Mouse (Mus musculus): ENCODE data around the gene Radil.
A peak's percentile ranks its signal among the peaks of the same experiment; 100 is the strongest.

Gene Radil

DNA sequence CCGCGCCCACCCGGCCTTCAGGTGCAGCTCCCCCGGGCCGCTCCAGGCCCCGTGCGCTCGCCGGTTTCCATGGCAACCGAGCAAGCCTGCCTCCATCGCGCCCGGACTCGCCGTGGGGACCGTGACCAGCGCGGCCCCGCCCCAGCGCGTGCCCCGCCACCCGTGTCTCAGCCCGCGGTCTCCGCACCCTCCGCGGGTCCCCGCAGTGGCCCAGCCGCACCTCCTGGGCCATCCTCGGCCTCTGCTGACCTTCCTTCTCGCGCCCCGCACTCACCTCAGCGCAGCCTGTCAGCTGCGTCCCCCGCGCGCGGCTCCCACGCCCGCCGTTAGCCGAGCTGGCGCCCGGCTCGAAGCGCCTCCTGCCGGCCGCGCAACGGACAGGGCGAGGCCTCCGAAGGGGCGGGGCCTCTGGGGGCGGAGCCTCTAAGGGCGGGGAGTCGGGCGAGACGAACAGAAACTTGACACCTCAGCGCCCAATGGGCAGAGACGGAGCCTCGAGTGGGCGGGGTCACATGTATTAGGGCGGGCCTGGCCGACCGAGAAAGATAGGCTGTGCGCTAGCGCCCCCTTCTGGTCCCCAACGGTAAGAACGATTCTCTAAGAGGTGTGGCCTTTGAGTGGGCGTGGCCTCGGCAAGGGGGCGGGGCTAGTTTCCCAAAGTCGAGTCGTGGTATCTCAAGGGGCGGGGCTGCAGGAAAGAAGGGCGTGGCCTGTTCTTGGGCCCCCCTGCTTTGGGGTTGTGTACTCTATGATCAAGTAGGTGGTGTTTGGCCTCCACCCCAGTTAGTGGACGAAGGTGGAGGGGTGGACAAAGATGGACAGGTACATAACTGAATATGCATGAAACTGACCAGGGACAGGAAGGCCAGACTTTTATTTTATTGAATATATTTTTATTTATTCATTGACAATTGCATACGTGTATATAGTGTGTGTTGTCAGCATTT is at the start of gene Radil:
Radil (minus strand) TSS at position 393 of the 947 bp plus-strand sequence.
- peak; percentile 72 for DNase-seq (ENCODE audit: low read depth, low spot score)

DNA sequence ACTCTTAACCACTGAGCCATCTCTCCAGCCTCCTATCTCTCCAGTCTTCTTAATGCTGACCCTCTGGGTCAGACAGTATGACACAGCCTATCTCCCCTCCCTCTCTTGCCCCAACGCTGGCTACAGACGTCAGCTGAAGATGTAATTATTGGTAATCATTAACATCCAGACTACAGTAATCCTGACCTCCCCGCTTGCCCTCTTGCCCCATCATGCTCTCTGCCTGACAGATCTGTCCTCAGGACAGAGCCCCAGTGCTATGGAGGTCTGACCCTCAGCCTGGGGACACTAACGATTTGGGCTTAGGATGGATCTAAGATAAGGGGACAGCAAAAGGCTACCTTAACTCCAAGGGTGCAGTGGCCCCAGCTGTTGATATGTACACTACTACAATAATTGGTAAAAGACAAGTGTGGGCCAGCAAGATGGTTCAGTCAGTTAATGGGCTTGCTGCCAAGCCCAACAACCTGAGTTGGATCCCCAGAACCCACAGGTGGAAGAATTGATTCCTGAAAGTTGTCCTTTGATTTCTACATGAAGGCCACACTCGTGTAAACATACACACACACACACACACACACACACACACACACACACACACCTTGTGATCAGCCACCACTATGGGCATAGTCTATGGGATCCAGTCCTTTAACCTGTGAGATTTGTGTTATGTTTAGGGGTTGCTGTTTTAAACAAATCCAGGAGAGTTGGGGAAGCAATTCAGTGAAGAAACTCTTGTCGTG is 46.9 kb upstream of the Radil start:
- no peak for DNase-seq (ENCODE audit: low read depth, low spot score)

DNA sequence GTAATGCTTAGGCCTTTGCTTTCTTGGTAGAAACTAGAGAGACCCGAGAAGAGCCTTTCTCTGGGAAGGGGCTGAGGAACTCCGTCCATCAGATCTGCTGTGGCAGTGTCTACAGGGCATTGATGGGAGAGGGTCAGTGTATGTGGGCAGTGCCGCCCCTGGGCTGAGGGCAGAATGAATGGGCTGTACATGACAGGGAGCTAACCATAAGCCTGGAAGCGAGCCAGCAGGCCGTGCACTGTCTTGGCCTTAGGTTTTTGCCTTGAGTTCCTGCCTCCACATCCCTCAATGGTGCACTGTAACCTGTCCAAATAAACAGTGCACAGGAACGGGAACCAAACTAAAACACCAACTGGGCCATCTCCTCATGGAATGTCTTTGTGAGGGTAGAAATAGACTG is 45.8 kb upstream of the Radil start:
- no peak for DNase-seq (ENCODE audit: low read depth, low spot score)

DNA sequence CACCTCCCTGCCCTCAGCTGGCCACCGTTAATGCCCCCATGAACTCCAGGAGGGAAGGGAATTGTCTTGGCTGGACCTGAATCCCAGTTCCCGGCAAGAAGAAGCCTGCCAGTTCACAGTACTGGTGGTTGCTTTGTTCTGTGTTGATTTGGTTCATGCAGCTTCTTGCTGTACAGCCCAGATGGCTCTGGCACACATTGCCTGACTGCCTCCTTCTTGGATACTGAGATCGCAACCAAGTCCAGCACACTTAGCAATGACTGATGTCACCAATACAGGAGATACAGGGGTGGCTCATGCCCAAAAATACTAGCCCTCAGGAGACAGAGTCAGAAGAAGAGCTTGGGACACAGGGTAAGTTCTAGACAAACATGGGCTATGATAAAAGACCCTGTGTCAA is 44.8 kb upstream of the Radil start:
- no peak for DNase-seq (ENCODE audit: low read depth, low spot score)

DNA sequence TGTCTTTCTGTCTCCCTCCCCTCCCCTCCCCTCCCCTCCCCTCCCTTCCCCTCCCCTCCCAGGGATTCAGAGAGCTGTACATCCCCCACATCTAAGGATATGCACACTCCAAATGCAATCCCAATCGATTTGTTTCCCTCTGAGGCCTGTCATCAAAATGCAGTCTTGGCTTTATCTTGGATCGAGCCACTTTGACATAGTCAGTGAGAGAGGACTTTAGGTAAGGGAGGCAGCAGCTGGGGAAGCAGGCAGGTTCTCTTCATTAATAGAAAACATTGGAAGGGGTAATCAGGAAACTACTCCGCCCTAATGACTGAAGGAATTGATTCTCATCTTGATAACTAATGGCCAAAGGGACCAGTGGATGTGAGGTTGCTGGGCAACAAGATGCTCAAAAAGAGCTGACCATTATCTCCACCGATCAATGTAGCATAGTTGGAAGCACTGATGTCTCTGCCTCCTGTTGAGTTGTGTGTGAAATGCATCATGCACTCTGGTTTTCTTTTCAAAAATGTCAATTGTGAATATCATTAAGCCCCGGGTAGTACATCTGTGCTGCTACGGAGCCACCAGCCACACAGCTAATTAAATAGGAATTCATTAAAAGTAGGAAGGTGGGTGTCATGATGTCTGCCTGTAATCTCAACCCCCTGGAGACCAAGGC is 40.2 kb upstream of the Radil start:
- DNase-seq (ENCODE audit: low read depth, low spot score): no peak

DNA sequence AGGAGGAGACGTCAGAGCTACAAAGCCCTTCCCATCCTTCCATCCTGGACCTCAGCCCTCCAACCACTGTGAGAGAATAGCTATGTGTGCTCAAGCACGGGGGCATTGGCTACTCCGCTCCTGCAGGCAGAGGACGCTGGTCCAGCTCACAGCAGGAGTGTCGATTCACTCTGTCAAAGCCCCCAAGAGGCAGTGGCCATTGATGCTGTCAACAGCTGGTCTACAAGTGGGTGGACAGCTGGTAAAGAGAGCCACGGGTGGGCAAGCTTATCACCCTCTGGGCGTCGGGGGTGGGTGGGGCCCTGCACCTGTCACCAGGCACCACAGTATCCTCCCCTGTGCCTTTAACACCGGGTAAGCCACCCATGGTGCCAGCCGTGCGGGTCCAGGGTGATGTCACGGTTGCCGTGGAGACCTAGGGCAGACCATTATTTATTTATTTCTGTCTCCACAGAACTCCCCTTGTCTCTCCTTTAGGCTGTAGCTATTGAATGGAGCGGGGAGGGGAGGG is 32.8 kb upstream of the Radil start:
- no peak for DNase-seq (ENCODE audit: low read depth, low spot score)

DNA sequence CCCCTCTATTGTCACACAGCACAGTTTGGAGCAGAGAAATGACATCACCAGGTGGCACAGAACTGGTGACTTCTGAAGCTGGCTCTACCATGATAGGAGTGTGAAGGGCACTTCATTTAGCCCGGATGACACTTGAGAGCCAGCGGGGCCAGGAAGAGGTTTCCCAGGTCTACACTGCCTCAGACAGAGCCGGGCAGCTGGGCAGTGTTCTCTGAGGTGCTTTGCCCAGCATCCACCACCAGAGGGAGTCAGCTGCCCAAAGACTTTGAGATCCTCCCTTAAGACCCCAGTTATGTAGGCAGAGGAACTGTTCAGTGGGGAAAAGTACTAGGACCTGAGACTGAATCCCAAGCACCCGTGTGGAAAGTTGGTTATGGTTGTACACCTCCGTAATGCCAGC is 30.6 kb upstream of the Radil start:
- peak; percentile 50 for DNase-seq (ENCODE audit: low read depth, low spot score)

DNA sequence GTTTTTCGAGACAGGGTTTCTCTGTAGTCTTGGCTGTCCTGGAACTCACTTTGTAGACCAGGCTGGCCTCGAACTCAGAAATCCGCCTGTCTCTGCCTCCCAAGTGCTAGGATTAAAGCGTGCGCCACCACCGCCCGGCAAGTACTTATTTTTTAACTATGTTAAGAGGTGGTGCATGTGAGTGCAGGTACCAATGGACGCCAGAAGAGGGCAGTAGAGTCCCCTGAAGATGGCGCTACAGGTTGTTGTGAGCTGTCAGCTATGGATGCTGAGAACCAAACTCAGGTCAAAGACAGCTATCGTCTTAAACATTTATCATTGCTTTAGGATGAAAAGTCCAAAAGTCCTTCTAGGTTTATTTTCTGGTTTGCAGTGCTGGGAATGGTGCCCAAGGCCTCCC is 27.3 kb upstream of the Radil start:
- DNase-seq (ENCODE audit: low read depth, low spot score): peak; percentile 5

DNA sequence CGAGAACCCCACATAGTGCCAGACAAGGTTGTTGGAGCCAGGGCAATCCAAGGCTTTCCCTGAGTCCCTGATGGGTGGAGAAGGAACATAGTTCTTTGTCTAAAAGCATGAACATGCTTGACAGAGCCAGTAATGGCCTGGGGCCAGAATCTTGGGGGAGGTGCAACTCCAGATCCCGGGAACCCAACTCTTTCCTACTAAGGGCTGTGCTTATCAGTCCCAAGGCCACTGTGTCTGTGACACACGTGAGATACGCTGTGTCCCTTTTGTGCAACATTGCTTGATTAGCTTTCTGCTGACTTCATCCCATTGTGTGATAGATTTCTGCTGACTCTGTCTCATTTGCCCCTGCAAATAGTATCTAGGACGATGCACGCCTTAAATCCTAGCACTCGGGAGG is 25.9 kb upstream of the Radil start:
- DNase-seq (ENCODE audit: low read depth, low spot score): no peak

DNA sequence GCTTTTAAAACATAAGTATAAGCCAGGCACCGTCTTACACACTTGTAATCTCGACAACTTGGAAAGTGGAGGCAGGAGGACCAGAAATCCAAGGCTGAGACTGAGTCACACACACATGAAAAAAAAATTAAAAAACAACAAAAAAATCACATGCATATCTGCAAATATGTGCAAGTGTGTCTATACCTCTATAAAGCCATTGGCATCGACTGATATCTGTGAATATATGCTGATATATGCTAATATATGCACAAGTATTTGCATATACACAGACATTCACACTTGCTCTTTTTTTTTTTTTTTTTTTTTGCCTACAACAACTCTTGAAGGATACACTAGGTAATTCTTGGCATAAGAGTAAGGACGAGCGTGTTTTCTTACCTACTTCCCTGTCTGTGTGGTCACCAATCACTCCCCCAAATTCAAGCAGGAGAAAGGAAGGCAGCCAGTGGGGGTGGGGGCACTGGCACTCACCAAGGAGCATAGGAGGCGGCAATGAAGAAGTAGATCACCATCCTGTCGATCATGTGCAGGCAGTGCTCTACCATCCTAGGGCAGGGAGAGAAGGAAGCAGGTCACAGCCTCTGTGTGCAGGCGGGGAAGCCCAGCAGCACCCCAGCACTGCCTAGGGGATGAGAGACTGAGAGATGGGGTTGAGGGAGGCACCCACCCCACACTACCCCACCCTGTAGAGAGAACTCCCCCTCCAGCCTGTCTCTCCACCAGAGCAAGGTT is 23.6 kb upstream of the Radil start:
- no peak for DNase-seq (ENCODE audit: low read depth, low spot score)

DNA sequence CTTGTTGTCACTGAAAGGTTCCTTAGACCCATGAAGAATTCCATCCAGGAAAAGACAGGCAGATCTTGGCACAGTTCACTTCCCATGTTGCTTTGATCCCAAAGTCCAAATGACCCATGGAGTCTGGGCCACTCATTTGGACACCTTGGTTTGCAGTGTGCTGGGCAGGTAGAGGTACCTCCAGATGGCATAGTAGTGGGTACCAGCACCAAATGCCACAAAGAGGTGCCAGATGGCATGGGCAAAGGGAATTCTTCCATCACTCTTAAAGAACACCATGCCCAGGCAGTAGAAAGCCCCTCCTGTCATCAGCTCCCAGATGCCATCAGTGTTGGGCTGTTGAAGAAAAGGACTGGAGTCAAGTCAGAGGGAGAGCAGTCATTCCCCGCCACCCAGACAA is 13.7 kb upstream of the Radil start:
- no peak for DNase-seq (ENCODE audit: low read depth, low spot score)

DNA sequence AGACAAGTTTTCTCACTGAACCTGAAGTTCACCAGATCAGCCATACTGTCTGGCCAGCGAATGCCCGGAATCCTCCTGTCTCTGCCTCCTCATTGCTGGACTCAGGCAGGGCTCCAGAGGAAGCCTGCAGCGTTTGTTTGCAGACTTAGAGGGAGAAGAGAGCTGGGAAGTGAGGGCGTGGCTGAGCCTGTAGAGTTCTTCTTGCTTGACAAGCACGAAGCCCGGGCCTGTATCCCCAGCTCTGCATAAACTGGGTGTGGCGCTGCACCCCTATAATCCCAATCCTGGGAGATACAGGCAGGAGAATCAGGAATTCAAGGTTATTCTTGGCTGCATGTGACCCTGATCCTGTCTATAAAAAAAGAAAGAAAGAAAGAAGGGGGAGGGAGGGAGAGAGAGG is 9.4 kb upstream of the Radil start:
- no peak for DNase-seq (ENCODE audit: low read depth, low spot score)

DNA sequence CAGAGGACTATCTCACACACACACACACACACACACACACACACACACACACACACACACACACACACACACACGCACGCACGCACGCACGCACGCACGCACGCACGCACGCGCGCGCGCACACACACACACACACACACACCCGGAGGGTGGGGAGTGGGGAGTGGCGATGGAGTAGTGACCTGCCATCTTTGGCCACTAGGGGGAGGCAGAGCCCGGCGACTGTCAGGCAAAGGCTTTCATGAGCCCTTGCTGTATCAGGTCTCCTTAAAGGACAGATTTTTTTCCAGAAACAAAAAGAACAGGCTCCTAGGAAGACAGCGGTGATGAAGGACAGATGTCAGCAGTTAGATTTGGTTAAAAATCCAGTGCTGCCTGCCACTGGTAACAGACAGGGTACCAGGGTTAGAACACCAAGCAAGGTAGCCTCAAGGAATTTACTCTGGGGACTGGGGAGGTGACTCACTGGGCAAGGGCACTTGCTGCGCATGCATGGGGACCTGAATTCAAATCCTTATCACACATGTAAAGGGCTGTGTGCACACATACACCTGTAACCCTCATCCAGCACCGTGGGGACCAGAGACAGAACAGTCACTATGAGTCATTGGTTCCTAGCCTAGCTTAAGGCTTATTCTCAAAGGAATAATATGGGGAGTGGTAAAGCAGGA is 6.6 kb upstream of the Radil start:
- DNase-seq (ENCODE audit: low read depth, low spot score): peak; percentile 65

DNA sequence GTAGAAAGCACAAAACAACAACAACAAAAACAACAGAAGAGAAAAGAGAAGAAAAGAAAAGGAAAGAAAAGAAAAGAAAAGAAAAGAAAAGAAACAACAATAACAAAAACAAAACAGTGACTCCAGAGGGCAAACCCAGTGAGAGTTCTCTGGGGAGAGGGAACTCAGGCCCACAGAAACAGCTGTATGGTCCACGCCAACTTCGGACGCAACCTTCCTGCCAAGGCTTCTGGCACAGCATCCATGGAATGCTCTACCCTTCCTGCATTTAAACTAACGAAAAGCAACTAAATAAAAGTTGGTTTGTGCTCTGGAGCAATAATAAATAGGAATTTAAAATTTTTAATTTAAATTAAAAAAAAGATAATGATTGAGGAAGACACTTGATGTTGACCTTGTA is 5.8 kb upstream of the Radil start:
- no peak for DNase-seq (ENCODE audit: low read depth, low spot score)

DNA sequence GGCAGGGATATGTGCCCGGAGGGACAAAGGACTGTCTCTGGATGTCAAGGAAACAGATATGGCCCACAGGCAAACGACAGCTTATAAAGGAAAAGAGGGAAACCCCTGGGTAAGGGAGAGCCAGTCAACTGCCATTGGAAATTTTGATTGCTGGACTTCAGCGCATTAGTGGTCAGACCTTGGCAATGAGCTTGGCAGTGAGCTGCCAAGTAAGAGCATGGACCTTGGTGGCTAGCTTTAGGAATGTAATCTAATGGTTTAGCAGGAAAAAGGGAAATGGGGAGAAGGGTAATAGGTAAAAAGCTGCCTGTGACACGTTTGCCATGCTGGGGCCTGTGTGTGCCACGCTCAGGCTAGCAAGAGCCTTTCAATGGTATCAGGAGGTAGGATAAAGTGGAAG is 5.0 kb upstream of the Radil start:
- DNase-seq (ENCODE audit: low read depth, low spot score): no peak

DNA sequence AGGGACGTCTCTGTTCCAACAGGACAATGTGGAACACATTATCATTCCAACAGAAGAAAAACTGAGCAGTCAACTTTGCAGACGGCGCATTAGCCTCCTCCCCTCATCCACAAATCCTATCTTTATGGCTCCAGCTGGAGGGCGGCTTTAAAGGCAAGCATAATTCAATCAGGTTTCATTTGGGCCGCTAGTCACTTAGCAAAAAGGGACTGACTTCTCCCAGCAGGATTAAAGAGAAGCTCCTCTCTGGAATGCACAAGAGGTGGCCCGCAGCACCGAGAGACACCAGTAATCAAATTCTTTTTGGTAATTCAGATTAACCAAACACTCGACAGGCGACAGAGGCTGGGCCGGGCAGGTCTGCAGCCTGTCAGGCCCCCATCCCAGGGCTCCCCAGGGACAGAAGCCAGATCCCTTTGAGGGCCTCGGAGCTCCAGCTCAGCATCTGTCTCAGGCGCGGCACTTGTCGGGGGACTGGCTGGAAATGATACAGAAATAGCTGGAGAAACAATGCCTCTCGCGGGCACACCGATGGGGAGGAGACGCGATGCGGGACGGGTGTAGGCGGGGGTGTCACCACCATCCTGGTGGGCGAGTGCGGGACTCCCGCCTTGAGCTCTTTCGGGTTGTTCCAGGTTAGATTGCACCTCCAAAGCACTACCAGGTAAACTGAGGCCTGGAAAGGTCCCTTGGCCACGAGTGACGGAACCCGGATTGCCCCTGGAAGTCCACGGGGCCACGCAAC is 765 bp downstream of the Radil start:
- peak; percentile 6 for DNase-seq (ENCODE audit: low read depth, low spot score)

DNA sequence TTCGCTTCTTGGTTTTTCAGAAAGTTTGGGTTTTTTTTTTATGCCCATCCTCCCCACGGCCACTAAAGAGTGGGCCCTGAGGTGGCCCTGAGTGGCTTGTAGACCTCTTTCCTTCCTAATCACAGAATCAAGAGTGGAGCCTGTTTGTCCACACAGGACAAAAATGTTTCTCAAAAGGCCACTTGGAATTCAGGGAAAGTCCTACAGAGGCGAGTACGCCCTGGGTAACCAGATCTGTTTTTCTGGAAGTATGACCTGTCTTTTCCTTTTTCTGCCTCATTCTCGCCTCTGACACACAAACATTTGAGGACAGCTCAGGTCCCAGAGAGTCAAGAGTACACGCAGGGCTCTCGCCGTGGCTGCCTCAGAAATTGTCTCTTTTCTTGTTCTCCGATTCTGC is 1.5 kb downstream of the Radil start:
- no peak for DNase-seq (ENCODE audit: low read depth, low spot score)

DNA sequence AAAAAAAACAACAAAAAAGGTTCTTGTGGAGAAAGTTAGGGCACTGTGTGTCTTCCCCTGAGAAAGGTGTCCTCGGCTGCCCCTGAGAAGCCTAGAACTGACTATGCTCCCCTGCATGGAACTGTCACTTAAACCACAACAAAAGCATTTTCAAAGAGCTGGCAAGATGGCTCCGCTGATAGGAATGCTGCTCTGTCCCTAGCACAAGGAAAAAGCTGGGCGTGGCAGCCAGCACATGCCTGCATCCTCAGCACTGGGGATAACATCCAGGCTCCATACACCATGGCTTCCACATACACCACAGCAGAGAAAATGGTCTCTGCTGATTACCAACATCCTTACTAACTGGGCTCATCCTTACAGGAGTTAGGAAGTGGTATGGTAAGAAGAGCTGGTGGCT is 3.8 kb downstream of the Radil start:
- no peak for DNase-seq (ENCODE audit: low read depth, low spot score)

DNA sequence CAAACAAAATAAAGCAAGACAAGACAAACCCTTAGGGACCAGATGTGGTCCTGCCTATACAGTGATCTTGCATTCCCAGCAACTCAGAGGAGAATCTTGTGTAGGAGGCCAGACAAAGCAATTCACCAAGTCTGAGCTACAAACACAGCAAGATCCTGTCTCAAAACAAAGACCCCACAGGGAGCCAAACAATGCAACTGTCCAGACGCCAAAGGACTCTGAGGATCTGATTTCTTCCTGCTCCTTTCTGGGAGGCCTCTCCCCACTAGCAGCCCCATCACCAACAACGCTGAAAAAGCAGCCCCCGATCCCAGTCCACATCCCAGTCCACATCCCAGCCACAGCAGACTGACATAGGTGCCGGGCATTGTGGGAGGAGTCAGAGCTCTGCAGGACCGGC is 4.6 kb downstream of the Radil start:
- DNase-seq (ENCODE audit: low read depth, low spot score): no peak

All from CD4-positive, CD25-positive, alpha-beta regulatory T cell, adult 2 months (primary cell).